9 mouse cellular contexts compared by ENCODE assay signal in the genomic region with DNA sequence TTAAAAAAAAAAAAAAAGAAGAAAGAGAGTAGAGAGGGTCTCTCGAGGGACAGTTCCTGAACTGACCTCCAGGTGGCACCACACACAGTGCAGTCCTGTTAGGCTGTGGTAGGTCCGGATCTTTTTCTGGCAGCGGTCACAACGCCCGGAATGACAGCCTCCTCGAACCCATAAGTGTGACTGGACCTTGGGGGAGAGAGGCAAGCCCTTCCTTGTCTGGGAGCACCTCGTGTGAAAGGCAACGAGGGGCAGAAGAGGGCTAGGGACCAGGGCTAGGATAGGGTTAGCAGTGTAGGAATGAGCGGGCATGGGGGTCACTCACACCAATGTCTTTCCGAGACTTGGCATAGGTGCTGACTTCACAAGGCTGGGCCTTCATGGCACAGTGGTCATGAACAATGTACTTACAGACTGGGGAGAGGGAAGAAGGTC. TPM values are rescaled to one million over a fixed set of nuclear protein-coding genes. Genes with fewer than 3 reads are reported as not detected.
DNase-seq lines count a peak whose midpoint lies in the region; ATAC-seq lines count a peak whose summit lies in the region.
"Had no signal": no experiment of that assay in that cellular context is flagged by ENCODE, and none has a peak within 500 bp of the region (broad histone marks: within the 10 kb centered on the region; RNA-seq: fewer than 3 reads in every experiment).

No protein-coding gene starts in this region.

- H3K27ac ChIP-seq in hindbrain, embryonic 10.5 days, result no peak overlapping the region
- no peak overlapping the region for H3K27ac ChIP-seq in hindbrain, embryonic 13.5 days
- no peak overlapping the region for H3K27ac ChIP-seq in midbrain, embryonic 11.5 days (ENCODE audit: low read depth, low read length)
- H3K27ac ChIP-seq: liver, embryonic 15.5 days had no signal

- H3K4me2 ChIP-seq in hindbrain, embryonic 13.5 days, result no peak overlapping the region
- H3K4me2 ChIP-seq in midbrain, embryonic 11.5 days, result no peak overlapping the region
- H3K4me2 ChIP-seq: liver, embryonic 15.5 days had no signal

- ATAC-seq in hindbrain, embryonic 13.5 days (ENCODE audit: low FRiP score), result no peak
- ATAC-seq in inflammation-experienced regulatory T-cells, adult 6 months, result peak; percentile 57
- peak; percentile 68 for ATAC-seq in midbrain, embryonic 11.5 days (ENCODE audit: low FRiP score)

- peaks cover 6% of the 10 kb centered on the region; the same call in 1 of the 2 replicates for H3K36me3 ChIP-seq in hindbrain, embryonic 10.5 days
- no peaks in the 10 kb centered on the region; the same call in 1 of the 2 replicates for H3K36me3 ChIP-seq in hindbrain, embryonic 13.5 days
- no peaks in the 10 kb centered on the region for H3K36me3 ChIP-seq in midbrain, embryonic 11.5 days (ENCODE audit: control insufficient read depth, insufficient read depth, low read length)

- intact Hi-C loops in gastrocnemius, postnatal 14 days (cut with DNase I; ENCODE audit: low total_unique reads), result loop anchor here (5.0 kb wide), 1 partner anchor 161 kb away; a partner anchor contains a TSS
- intact Hi-C loops in left cerebral cortex, postnatal 4 days (cut with DNase I), result no loop called here

- H3K9ac ChIP-seq in hindbrain, embryonic 13.5 days, result no peak overlapping the region
- H3K9ac ChIP-seq in midbrain, embryonic 11.5 days (ENCODE audit: low read length), result no peak overlapping the region
- H3K9ac ChIP-seq: liver, embryonic 15.5 days had no signal

- no peaks in the 10 kb centered on the region for H3K9me3 ChIP-seq in hindbrain, embryonic 10.5 days
- H3K9me3 ChIP-seq in hindbrain, embryonic 13.5 days, result no peaks in the 10 kb centered on the region
- no peaks in the 10 kb centered on the region for H3K9me3 ChIP-seq in midbrain, embryonic 11.5 days (ENCODE audit: control insufficient read depth, low read length)
- H3K9me3 ChIP-seq: liver, embryonic 15.5 days had no signal

- no peaks in the 10 kb centered on the region for H3K4me1 ChIP-seq in hindbrain, embryonic 10.5 days (replicated peaks)
- H3K4me1 ChIP-seq in hindbrain, embryonic 13.5 days (replicated peaks), result no peaks in the 10 kb centered on the region
- no peaks in the 10 kb centered on the region for H3K4me1 ChIP-seq in midbrain, embryonic 11.5 days (ENCODE audit: control insufficient read depth, insufficient read depth, low read length)

- 22% methylated on average over 10 of the region's 10 CpGs for WGBS in hindbrain, embryonic 10.5 days
- WGBS in hindbrain, embryonic 13.5 days, result 25% methylated on average over 10 of the region's 10 CpGs
- WGBS in midbrain, embryonic 11.5 days, result 15% methylated on average over 10 of the region's 10 CpGs

- no peaks in the 10 kb centered on the region for H3K27me3 ChIP-seq in hindbrain, embryonic 10.5 days (ENCODE audit: insufficient read depth, poor library complexity, severe bottlenecking)
- H3K27me3 ChIP-seq in hindbrain, embryonic 13.5 days, result no peaks in the 10 kb centered on the region
- H3K27me3 ChIP-seq in midbrain, embryonic 11.5 days (ENCODE audit: control insufficient read depth, insufficient read depth, low read length), result no peaks in the 10 kb centered on the region
- H3K27me3 ChIP-seq: liver, embryonic 15.5 days had no signal

- DNase-seq in hindbrain, embryonic 10.5 days (ENCODE audit: low spot score), result peak; percentile 68
- peak; percentile 86 for DNase-seq in embryo, embryonic 10 days (ENCODE audit: low spot score)
- peak; percentile 74 for DNase-seq in gastrocnemius, postnatal 14 days
- DNase-seq in left cerebral cortex, postnatal 4 days, result peak; percentile 82
- peak; percentile 93 for DNase-seq in midbrain, embryonic 11.5 days (ENCODE audit: low spot score, missing footprints)
- peak; percentile 34 for DNase-seq in skeletal muscle tissue, adult 2 months (ENCODE audit: low read depth, low spot score)

- no peak overlapping the region; the same call in 1 of the 2 replicates for H3K4me3 ChIP-seq in hindbrain, embryonic 10.5 days
- no peak overlapping the region for H3K4me3 ChIP-seq in hindbrain, embryonic 13.5 days
- H3K4me3 ChIP-seq in midbrain, embryonic 11.5 days (ENCODE audit: low read depth, low read length), result no peak overlapping the region
- H3K4me3 ChIP-seq: liver, embryonic 15.5 days had no signal

RNA-seq across cellular contexts. Expression of a gene that starts 13.6 kb away (rescaled TPM):
- 4.1 and 4.4 TPM in 2 replicates for polyA plus RNA-seq in hindbrain, embryonic 10.5 days (2016; fragmentation: Nextera tagmentation; extraction: Ambion mirVana)
- 6.5 and 7.0 TPM in 2 replicates for polyA plus RNA-seq in hindbrain, embryonic 13.5 days (2015; fragmentation: Nextera tagmentation; extraction: Ambion mirVana)
- total RNA-seq in gastrocnemius, postnatal 14 days (2021), result 10 to 100 TPM in 1 of 2 experiments, 1 to 10 TPM in 1; 8.3 to 10.8 TPM
- 100 to 1,000 TPM; 184 to 337 (median 319) TPM for polyA plus RNA-seq in inflammation-experienced regulatory T-cells, adult 6 months (2017; shearing (Covaris generic))
- total RNA-seq in left cerebral cortex, postnatal 4 days (2021), result 1 to 10 TPM; 7.5 to 7.7 TPM
- polyA plus RNA-seq in midbrain, embryonic 11.5 days (2014; fragmentation: Nextera tagmentation; extraction: Ambion mirVana), result 5.4 and 5.7 TPM in 2 replicates

RNA-seq across cellular contexts. Expression of a gene that starts 16.7 kb away (rescaled TPM):
- polyA plus RNA-seq in hindbrain, embryonic 10.5 days (2016; fragmentation: Nextera tagmentation; extraction: Ambion mirVana), result 54.7 and 62.2 TPM in 2 replicates
- 46.5 and 50.0 TPM in 2 replicates for polyA plus RNA-seq in hindbrain, embryonic 13.5 days (2015; fragmentation: Nextera tagmentation; extraction: Ambion mirVana)
- 10 to 100 TPM; 10.9 to 14.3 TPM for total RNA-seq in gastrocnemius, postnatal 14 days (2021)
- 10 to 100 TPM; 64.5 to 69.6 (median 66.4) TPM for polyA plus RNA-seq in inflammation-experienced regulatory T-cells, adult 6 months (2017; shearing (Covaris generic))
- total RNA-seq in left cerebral cortex, postnatal 4 days (2021), result 10 to 100 TPM; 37.5 TPM
- polyA plus RNA-seq in midbrain, embryonic 11.5 days (2014; fragmentation: Nextera tagmentation; extraction: Ambion mirVana), result 43.5 and 48.1 TPM in 2 replicates

RNA-seq across cellular contexts. Expression of a gene that starts 26.2 kb away (rescaled TPM):
- polyA plus RNA-seq in hindbrain, embryonic 10.5 days (2016; fragmentation: Nextera tagmentation; extraction: Ambion mirVana), result 91.0 and 109 TPM in 2 replicates
- 26.0 and 26.7 TPM in 2 replicates for polyA plus RNA-seq in hindbrain, embryonic 13.5 days (2015; fragmentation: Nextera tagmentation; extraction: Ambion mirVana)
- 1 to 10 TPM; 7.5 to 8.5 TPM for total RNA-seq in gastrocnemius, postnatal 14 days (2021)
- 10 to 100 TPM; 16.8 to 38.3 (median 19.9) TPM for polyA plus RNA-seq in inflammation-experienced regulatory T-cells, adult 6 months (2017; shearing (Covaris generic))
- total RNA-seq in left cerebral cortex, postnatal 4 days (2021), result 10 to 100 TPM in 1 of 2 experiments, 1 to 10 TPM in 1; 8.1 to 10.0 TPM
- 98.9 and 99.1 TPM in 2 replicates for polyA plus RNA-seq in midbrain, embryonic 11.5 days (2014; fragmentation: Nextera tagmentation; extraction: Ambion mirVana)

RNA-seq across cellular contexts. Expression of a gene that starts 27.0 kb away (rescaled TPM):
- 7.1 and 7.3 TPM in 2 replicates for polyA plus RNA-seq in hindbrain, embryonic 10.5 days (2016; fragmentation: Nextera tagmentation; extraction: Ambion mirVana)
- polyA plus RNA-seq in hindbrain, embryonic 13.5 days (2015; fragmentation: Nextera tagmentation; extraction: Ambion mirVana), result 0.32 and 0.70 TPM in 2 replicates
- 1 to 10 TPM in 1 of 2 experiments, under 1 TPM in 1; 0.71 to 1.2 TPM for total RNA-seq in gastrocnemius, postnatal 14 days (2021)
- polyA plus RNA-seq in inflammation-experienced regulatory T-cells, adult 6 months (2017; shearing (Covaris generic)), result 1 to 10 TPM; 4.2 to 5.4 (median 4.3) TPM
- total RNA-seq in left cerebral cortex, postnatal 4 days (2021), result 1 to 10 TPM in 1 of 2 experiments, under 1 TPM in 1; 0.50 to 1.6 TPM
- polyA plus RNA-seq in midbrain, embryonic 11.5 days (2014; fragmentation: Nextera tagmentation; extraction: Ambion mirVana), result 2.2 and 3.1 TPM in 2 replicates

RNA-seq across cellular contexts. Expression of a gene that starts 35.0 kb away (rescaled TPM):
- polyA plus RNA-seq in hindbrain, embryonic 10.5 days (2016; fragmentation: Nextera tagmentation; extraction: Ambion mirVana), result 73.5 and 86.0 TPM in 2 replicates
- 99.1 and 101 TPM in 2 replicates for polyA plus RNA-seq in hindbrain, embryonic 13.5 days (2015; fragmentation: Nextera tagmentation; extraction: Ambion mirVana)
- total RNA-seq in gastrocnemius, postnatal 14 days (2021), result 10 to 100 TPM; 75.2 to 78.2 TPM
- polyA plus RNA-seq in inflammation-experienced regulatory T-cells, adult 6 months (2017; shearing (Covaris generic)), result 10 to 100 TPM; 44.3 to 69.5 (median 63.9) TPM
- total RNA-seq in left cerebral cortex, postnatal 4 days (2021), result 100 to 1,000 TPM; 113 TPM
- 80.1 and 82.6 TPM in 2 replicates for polyA plus RNA-seq in midbrain, embryonic 11.5 days (2014; fragmentation: Nextera tagmentation; extraction: Ambion mirVana)

Comparison
In these comparisons a context has a peak if more than half of its experiments do, and no peak if none do; other contexts are left out.
1. DNase-seq: peak in every context shown above with its lines; median percentile 93 in midbrain, embryonic 11.5 days; 86 in embryo, embryonic 10 days; 82 in left cerebral cortex, postnatal 4 days; 74 in gastrocnemius, postnatal 14 days; 68 in hindbrain, embryonic 10.5 days; 34 in skeletal muscle tissue, adult 2 months.
2. RNA of a gene that starts 13.6 kb away (polyA plus RNA-seq): 184 to 337 TPM in inflammation-experienced regulatory T-cells, adult 6 months; 6.5 to 7.0 TPM in hindbrain, embryonic 13.5 days, 5.4 to 5.7 TPM in midbrain, embryonic 11.5 days and 4.1 to 4.4 TPM in hindbrain, embryonic 10.5 days; every median in the first group is over 10 times any median in the second.